Mouse (Mus musculus) stomach, postnatal 0 days (tissue): ENCODE results near the gene Olfr1341.

Experiments used
- CTCF ChIP-seq: IDR thresholded peaks from 2 replicates; pipeline ENCODE4 v1.5.1; 2016; ENCODE audit warnings: antibody characterized with exemption, low read depth, mild to moderate bottlenecking, moderate library complexity
- EP300 ChIP-seq: optimal IDR thresholded peaks from 2 replicates; pipeline ENCODE3; 2016; ENCODE audit warnings: antibody characterized with exemption

GRCm38 (mm10) chr4:118740988-118741698 lies 37.8 kb downstream of the Olfr1341 start:
- TF ChIP-seq EP300, result no peak
- no peak for TF ChIP-seq CTCF
